Mouse (Mus musculus): ENCODE results near the gene Rnf41. TPM values are rescaled to one million over a fixed set of nuclear protein-coding genes. Genes with fewer than 3 reads are reported as not detected.
A peak's percentile ranks its signal among the peaks of the same experiment; 100 is the strongest.

The Rnf41 gene
- polyA plus RNA-seq, 1 experiment from 2014 or later, result 61.3 TPM

DNA sequence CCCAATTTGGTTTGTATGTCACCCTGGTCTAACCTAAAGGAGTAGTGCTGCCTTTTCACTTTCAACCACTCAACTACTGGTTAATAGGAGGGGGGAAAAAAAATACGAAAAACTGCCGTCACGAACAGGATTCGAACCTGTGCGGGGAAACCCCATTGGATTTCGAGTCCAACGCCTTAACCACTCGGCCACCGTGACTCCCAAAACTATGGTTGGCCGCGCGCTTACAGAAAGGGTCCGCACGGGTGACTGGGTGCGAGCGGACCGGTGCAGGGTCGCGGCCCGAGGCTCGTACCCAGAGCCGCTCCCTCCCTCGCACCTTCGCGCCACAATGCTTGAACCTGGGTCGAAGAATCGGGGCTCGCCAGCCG, 46.9 kb downstream of the Rnf41 start:
- Histone ChIP-seq H3K9me3 (no peaks in the 10 kb centered on the region), H3K36me3 (peaks cover 15% of the 10 kb centered on the region), H3K4me2 (replicated peaks) (peak overlapping the region; percentile 80), H3K4me3 (peak overlapping the region; percentile 97), H3K9ac (peak overlapping the region; percentile 99), H3K27ac (peak overlapping the region; percentile 95), H3K27me3 (replicated peaks) (no peaks in the 10 kb centered on the region), H3K4me1 (peaks cover 12% of the 10 kb centered on the region)
- ATAC-seq (ENCODE audit: low FRiP score, low read depth), result peak; percentile 82
- WGBS, result under 1% methylated on average over 29 of the region's 29 CpGs

DNA sequence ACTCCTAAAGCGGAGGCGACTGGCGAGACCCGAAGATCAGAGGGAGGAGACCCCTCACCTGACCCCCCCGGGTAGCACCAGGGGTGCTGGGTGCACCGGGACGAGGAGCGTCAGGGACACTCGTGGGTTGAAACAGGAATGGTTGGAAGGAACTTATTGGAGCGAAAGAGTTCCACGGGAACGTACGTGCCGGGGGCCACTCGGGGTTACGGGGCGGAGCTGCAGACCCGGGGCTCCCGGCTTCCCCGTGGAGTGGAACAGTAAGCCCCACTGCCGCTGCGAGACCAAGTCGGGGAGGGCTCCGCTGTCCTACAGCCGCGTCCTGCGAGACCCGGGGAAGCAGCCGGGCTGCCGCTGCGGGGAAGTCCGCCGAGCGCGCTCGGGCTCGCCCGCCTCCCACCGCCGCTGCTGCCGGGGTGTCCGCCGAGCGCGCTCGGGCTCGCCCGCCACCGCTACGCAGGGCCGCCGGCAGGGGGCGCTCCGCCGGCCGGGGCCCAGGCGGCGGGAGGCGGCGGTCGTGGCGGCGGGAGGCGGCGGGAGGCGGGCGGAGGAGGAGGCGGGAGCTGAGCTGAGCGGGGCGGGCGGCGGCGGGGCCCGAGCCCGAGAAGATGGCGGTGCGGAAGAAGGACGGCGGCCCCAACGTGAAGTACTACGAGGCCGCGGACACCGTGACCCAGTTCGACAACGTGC, 47.4 kb downstream of the Rnf41 start, which contains the start of gene Smarcc2:
Gene Smarcc2 (plus strand): TSS at position 530 of the 690 bp plus-strand sequence.
- Histone ChIP-seq H3K27me3 (replicated peaks) (no peaks in the 10 kb centered on the region), H3K4me2 (replicated peaks) (peak within 1 kb of the TSS; percentile 80), H3K9me3 (no peaks in the 10 kb centered on the region), H3K27ac (peak within 1 kb of the TSS; percentile 95), H3K9ac (peak within 1 kb of the TSS; percentile 99), H3K36me3 (peaks cover 20% of the 10 kb centered on the region), H3K4me1 (peaks cover 12% of the 10 kb centered on the region), H3K4me3 (peak within 1 kb of the TSS; percentile 97)
- peak; percentile 82 for ATAC-seq (ENCODE audit: low FRiP score, low read depth)
- WGBS, result under 1% methylated on average over 84 of the region's 86 CpGs

DNA sequence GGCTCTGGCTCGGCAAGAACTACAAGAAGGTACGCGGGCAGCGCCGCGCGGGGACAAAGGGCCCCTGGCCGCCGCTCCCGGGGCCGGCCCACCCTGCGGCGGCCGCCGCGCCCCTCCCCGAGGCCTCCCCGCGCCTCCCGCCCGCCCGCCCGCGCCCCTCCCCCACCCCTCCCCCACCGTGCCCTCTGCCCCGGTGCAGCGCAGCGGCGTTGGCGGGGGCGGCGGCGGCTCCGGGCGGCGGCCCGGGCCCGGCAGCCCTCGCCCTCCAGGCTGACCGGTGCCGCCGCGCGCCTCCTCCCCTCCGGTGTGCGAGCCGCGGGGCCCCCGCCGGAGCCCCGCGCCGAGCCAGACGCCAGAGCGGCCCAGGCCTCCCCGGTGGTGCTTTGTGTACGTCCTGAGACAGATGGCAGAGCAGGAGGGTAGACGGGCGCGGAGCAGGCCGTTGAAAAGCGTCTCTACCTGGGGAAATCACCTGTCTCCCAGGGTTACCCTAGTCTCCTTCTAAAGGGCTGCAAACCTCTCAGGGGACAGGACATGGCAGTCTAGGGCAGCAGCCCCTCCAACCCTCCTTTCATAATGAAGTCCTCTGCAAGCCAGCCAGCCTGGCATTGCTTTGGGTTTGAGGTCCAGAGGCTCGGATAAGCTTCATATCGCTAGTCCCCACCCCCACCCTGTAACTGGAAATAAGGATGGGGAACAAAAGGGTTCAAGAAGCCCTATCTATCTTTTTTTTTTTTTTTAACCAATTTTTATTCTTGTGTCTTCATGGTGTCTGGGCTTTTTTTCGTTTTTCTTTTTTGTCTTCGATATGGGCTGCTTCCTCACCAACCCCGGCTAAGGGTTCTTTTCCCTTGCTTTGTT, 48.2 kb downstream of the Rnf41 start:
- Histone ChIP-seq H3K4me2 (replicated peaks) (peak overlapping the region; percentile 80), H3K36me3 (peaks cover 28% of the 10 kb centered on the region), H3K4me1 (peaks cover 12% of the 10 kb centered on the region), H3K9ac (peak overlapping the region; percentile 99), H3K4me3 (peak overlapping the region; percentile 97), H3K9me3 (no peaks in the 10 kb centered on the region), H3K27ac (peak overlapping the region; percentile 95), H3K27me3 (replicated peaks) (no peaks in the 10 kb centered on the region)
- 2% methylated on average over 44 of the region's 67 CpGs for WGBS
- ATAC-seq (ENCODE audit: low FRiP score, low read depth), result peak; percentile 45

DNA sequence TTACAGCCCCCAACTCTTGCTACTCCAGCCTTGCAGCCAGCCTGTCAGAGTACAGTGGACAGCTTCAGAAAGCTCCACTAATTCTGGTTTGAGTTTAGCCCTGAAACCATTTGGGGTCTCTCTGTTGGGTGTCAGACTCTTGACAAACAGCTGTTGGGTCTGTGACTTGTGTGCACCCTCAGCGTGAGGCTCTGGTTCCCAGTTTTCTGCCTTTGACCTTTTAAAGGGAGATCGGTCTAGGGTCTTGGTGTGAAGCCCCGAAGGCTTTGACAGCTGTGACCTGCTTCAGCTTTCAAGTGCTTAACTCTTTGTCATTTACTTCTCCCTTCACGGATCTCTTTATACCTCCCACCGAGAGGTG, 48.8 kb downstream of the Rnf41 start:
- no peak overlapping the region; the same call in 1 of the 2 replicates for H3K27ac ChIP-seq

DNA sequence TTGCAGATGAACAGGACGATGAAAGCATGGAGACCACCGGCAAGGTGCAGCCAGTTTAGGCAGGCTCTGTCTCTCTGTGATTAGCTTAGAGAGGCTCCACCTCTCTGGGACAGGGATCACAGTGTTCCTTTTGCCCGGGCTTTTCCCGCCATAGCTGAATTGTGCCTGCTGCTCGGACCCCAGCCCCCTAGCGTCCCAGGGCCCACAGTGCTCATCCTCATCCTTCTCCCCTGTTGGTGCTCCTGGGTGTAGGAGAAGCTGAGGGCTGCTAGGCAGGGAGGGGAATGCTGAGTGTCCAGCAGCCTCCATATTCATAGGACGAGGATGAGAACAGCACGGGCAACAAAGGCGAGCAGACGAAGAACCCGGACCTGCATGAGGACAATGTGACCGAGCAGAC, 62.9 kb downstream of the Rnf41 start:
- 90% methylated on average over 12 of the region's 12 CpGs for WGBS
- H3K4me1 ChIP-seq, result no peaks in the 10 kb centered on the region
- no peak overlapping the region for H3K27ac ChIP-seq
- ATAC-seq (ENCODE audit: low FRiP score, low read depth), result no peak
- no peaks in the 10 kb centered on the region for H3K27me3 ChIP-seq (replicated peaks)
- no peaks in the 10 kb centered on the region for H3K9me3 ChIP-seq
- no peak overlapping the region for H3K4me2 ChIP-seq (replicated peaks)
- H3K9ac ChIP-seq, result no peak overlapping the region
- H3K4me3 ChIP-seq, result no peak overlapping the region
- peaks cover 91% of the 10 kb centered on the region for H3K36me3 ChIP-seq

More for the DNA sequence above, 48.8 kb downstream of the Rnf41 start:
- Histone ChIP-seq H3K9me3 (no peaks in the 10 kb centered on the region), H3K27me3 (replicated peaks) (no peaks in the 10 kb centered on the region), H3K36me3 (peaks cover 32% of the 10 kb centered on the region), H3K4me3 (peak overlapping the region; percentile 97), H3K9ac (peak overlapping the region; percentile 99), H3K4me2 (replicated peaks) (peak overlapping the region; percentile 80), H3K4me1 (peaks cover 12% of the 10 kb centered on the region)
- ATAC-seq (ENCODE audit: low FRiP score, low read depth), result no peak
- 2% methylated on average over 5 of the region's 5 CpGs for WGBS

DNA sequence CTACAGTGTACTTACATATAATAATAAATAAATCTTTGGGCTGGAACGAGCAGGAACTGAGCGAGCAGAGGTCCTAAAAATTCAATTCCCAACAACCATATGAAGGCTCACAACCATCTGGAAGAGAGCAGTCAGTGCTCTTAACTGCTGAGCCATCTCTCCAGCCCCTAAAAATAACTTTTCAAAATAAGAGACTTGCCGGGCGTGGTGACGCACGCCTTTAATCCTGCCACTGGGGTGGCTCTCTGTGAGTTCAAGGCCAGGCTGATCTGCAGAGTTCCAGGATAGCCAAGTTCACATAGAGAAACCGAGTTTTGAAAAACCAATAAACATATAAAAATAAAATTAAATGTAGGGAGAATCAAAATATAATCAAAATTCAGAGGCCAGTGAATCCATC, 74.9 kb downstream of the Rnf41 start:
- Histone ChIP-seq H3K9me3 (no peaks in the 10 kb centered on the region), H3K27ac (no peak overlapping the region), H3K4me2 (replicated peaks) (no peak overlapping the region), H3K4me1 (peaks cover 6% of the 10 kb centered on the region), H3K9ac (no peak overlapping the region), H3K36me3 (peaks cover 92% of the 10 kb centered on the region), H3K4me3 (no peak overlapping the region), H3K27me3 (replicated peaks) (no peaks in the 10 kb centered on the region)
- 94% methylated on average over 7 of the region's 7 CpGs for WGBS
- ATAC-seq (ENCODE audit: low FRiP score, low read depth), result no peak

DNA sequence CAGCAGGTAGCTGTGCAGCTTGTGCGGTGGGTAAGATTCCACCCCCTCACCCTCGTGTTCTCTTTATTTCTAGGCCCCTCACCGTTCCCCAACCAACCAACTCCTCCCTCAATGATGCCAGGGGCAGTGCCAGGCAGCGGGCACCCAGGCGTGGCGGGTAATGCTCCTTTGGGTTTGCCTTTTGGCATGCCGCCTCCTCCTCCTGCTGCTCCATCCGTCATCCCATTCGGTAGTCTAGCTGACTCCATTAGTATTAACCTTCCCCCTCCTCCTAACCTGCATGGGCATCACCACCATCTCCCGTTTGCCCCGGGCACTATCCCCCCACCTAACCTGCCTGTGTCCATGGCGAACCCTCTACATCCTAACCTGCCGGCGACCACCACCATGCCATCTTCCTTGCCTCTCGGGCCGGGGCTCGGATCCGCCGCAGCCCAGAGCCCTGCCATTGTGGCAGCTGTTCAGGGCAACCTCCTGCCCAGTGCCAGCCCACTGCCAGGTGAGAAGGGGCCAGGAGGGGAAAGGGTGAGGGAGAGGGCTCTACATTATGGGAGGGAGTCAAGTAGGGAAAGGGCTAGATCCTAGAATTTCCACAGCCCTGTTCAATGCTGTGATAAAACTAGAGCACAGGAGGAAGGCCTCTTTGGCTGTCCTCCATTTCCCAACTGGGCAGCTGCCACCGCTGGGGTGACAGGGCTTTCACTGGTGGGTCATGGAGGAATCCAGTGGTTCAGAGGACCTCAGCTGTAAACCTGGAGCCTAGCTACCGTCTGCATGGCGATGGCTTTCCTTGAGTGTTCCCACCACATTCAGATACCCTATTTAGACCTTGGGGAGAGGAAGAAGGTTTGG, 76.6 kb downstream of the Rnf41 start:
- no peaks in the 10 kb centered on the region for H3K27me3 ChIP-seq (replicated peaks)

DNA sequence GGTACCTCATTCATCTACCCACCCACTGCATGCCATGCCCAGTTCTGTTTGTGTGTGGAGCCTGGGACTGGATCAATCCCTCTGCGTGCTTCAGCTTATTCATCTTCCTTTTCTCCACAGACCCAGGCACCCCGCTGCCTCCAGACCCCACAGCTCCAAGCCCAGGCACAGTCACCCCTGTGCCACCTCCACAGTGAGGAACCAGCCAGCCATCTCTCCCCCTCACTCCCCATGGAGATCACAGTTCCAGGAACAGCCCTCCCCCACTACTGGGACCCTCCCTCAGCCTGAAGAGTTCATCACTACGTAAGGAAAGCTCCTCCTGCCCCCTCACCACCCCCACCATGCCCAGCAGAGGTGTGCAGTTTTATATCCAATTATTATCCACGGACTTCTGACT, 77.3 kb downstream of the Rnf41 start:
- Histone ChIP-seq H3K27me3 (replicated peaks) (no peaks in the 10 kb centered on the region), H3K4me2 (replicated peaks) (no peak overlapping the region), H3K9ac (0 out of 2 replicates have a peak overlapping the region, but pooled peaks have one; percentile 18), H3K9me3 (no peaks in the 10 kb centered on the region), H3K36me3 (peaks cover 74% of the 10 kb centered on the region), H3K4me3 (no peak overlapping the region), H3K27ac (no peak overlapping the region), H3K4me1 (peaks cover 22% of the 10 kb centered on the region)
- ATAC-seq (ENCODE audit: low FRiP score, low read depth), result no peak
- WGBS, result 85% methylated on average over 4 of the region's 4 CpGs

More for the DNA sequence above, 76.6 kb downstream of the Rnf41 start:
- Histone ChIP-seq H3K27ac (no peak overlapping the region), H3K9ac (no peak overlapping the region), H3K4me3 (no peak overlapping the region), H3K4me2 (replicated peaks) (no peak overlapping the region), H3K9me3 (no peaks in the 10 kb centered on the region), H3K36me3 (peaks cover 81% of the 10 kb centered on the region), H3K4me1 (peaks cover 22% of the 10 kb centered on the region)
- 94% methylated on average over 22 of the region's 22 CpGs for WGBS
- no peak for ATAC-seq (ENCODE audit: low FRiP score, low read depth)

DNA sequence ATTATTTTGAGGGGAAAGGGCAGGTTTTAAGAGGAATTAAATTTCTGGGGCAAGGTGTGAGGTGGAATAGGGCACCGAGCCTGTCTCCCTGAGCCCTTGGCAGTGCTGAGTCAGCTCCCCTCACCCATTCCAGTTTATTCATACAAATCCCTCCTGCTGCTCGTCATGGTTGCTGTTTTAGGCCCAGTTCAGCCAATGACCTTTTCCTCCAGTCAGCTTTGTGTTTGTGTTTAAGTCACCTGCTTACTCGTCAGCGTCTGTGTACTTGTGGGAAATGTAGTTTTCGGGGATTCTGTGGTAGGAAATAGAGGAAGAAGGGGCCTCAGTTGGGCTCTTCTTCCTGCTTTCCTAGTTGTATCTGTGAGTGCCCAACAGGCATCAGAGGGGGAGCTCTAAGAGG, 77.9 kb downstream of the Rnf41 start:
- H3K4me1 ChIP-seq, result peaks cover 24% of the 10 kb centered on the region
- peaks cover 68% of the 10 kb centered on the region for H3K36me3 ChIP-seq
- H3K9me3 ChIP-seq, result no peaks in the 10 kb centered on the region
- H3K4me2 ChIP-seq (replicated peaks), result no peak overlapping the region
- no peak overlapping the region for H3K9ac ChIP-seq
- no peaks in the 10 kb centered on the region for H3K27me3 ChIP-seq (replicated peaks)
- no peak overlapping the region for H3K4me3 ChIP-seq
- H3K27ac ChIP-seq, result no peak overlapping the region
- 69% methylated on average over 5 of the region's 5 CpGs for WGBS
- no peak for ATAC-seq (ENCODE audit: low FRiP score, low read depth)

DNA sequence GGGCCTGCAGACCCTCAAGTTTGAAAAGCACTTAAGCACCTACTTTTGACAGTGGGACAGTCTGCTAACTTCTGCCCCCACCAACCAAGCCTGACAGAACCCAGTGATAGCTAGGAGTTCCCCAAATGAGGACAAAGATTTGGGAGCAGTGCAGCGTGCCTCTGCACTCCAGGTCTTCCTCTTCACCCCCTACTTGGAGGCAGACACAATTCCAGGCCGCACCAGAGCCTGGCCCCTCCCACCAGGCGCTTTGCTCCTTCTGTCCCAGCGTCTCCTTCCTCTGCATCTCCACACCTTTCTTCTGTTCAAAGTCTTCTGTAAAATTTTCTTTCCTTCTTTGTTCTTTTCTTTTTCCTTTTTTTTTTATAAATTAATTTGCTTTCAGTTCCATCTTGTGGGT, 78.3 kb downstream of the Rnf41 start:
- Histone ChIP-seq H3K4me3 (no peak overlapping the region), H3K4me1 (peaks cover 28% of the 10 kb centered on the region), H3K9me3 (no peaks in the 10 kb centered on the region), H3K4me2 (replicated peaks) (no peak overlapping the region), H3K27me3 (replicated peaks) (no peaks in the 10 kb centered on the region), H3K27ac (no peak overlapping the region), H3K9ac (no peak overlapping the region), H3K36me3 (peaks cover 65% of the 10 kb centered on the region)
- 63% methylated on average over 4 of the region's 4 CpGs for WGBS
- no peak for ATAC-seq (ENCODE audit: low FRiP score, low read depth)

DNA sequence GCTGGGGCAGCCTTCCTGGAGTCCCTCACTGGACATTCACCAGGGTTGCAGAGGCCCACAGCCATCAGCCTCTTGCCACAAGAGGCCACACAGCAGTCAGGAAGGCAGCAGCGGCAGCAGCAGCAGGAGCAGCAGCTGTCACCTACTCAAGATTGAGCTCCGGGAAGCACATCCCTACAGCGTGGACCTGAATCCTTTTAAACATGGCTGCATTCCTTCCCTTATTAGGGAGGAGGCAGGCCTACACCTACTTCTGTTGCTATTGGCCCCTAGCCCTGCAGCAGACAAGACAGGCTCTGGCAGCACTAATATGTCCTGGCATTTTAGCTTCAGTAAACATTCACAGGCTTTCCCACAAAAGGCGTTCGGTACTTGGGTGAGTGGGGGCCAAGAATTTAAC, 78.8 kb downstream of the Rnf41 start:
- Histone ChIP-seq H3K4me3 (no peak overlapping the region), H3K9me3 (no peaks in the 10 kb centered on the region), H3K4me2 (replicated peaks) (no peak overlapping the region), H3K27ac (no peak overlapping the region), H3K36me3 (peaks cover 64% of the 10 kb centered on the region), H3K4me1 (peaks cover 32% of the 10 kb centered on the region), H3K27me3 (replicated peaks) (no peaks in the 10 kb centered on the region), H3K9ac (no peak overlapping the region)
- WGBS, result 81% methylated on average over 5 of the region's 5 CpGs
- no peak for ATAC-seq (ENCODE audit: low FRiP score, low read depth)

DNA sequence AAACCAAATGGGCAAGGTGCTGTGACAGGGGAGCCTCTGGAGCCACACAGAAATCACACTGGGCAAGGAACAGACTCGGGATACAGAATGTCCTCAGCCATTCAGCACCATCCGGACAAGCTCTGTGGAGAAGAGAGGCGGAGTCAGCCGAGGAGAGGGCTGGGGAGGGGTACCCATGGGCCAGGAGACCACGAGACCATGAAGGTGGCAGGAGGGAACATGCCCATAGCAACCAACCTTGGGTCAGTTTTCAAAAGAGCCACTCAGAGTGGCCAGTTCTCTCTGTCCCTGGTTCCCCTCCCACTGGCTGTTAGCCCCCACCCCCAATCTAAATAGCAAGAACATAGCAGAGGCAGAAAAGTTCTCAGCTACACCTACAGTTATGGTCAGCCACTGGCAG, 79.5 kb downstream of the Rnf41 start:
- no peak overlapping the region for H3K27ac ChIP-seq
- peaks cover 57% of the 10 kb centered on the region for H3K36me3 ChIP-seq
- no peaks in the 10 kb centered on the region for H3K27me3 ChIP-seq (replicated peaks)
- H3K9me3 ChIP-seq, result no peaks in the 10 kb centered on the region
- ATAC-seq (ENCODE audit: low FRiP score, low read depth), result no peak
- 58% methylated on average over 5 of the region's 5 CpGs for WGBS
- peak overlapping the region; percentile 84 for H3K4me2 ChIP-seq (replicated peaks)
- H3K4me1 ChIP-seq, result peaks cover 32% of the 10 kb centered on the region
- 0 out of 2 replicates have a peak overlapping the region, but pooled peaks have one; percentile 78 for H3K9ac ChIP-seq
- H3K4me3 ChIP-seq, result no peak overlapping the region
